Mouse (Mus musculus) yolk sac, embryonic 10.5 days (tissue): ENCODE data around the gene Sez6l2.

Experiments used
- DNase-seq: peaks from one replicate; pipeline ENCODE4 v3.0.0-alpha.2; 2017; ENCODE audit warnings: low spot score

Gene Sez6l2

GRCm38 (mm10) chr7:126961095-126961494 is 10.7 kb downstream of the Sez6l2 start:
- DNase-seq, result no peak

- no peak for DNase-seq
Observed at GRCm38 (mm10) chr7:126961965-126962364, 11.6 kb downstream of the Sez6l2 start.

GRCm38 (mm10) chr7:126963548-126964286 is 13.4 kb downstream of the Sez6l2 start:
- DNase-seq, result peak; percentile 20

GRCm38 (mm10) chr7:126965568-126965967 is 15.2 kb downstream of the Sez6l2 start:
- DNase-seq, result no peak

- no peak for DNase-seq
Observed at GRCm38 (mm10) chr7:126967361-126967760, 17.0 kb downstream of the Sez6l2 start.

- no peak for DNase-seq
Observed at GRCm38 (mm10) chr7:126975493-126975892, 25.1 kb downstream of the Sez6l2 start.

- no peak for DNase-seq
Observed at GRCm38 (mm10) chr7:126975893-126975949, 25.4 kb downstream of the Sez6l2 start, which contains the start of gene Cdipt. Gene Cdipt (plus strand): TSS chr7:126975914.

- peak; percentile 92 for DNase-seq
Observed at GRCm38 (mm10) chr7:126975950-126976866, 25.8 kb downstream of the Sez6l2 start, which contains the start of gene Cdiptos. Gene Cdiptos (minus strand): TSS chr7:126976098.

- no peak for DNase-seq
Observed at GRCm38 (mm10) chr7:126976878-126977459, 26.6 kb downstream of the Sez6l2 start.

GRCm38 (mm10) chr7:126978841-126979240 is 28.5 kb downstream of the Sez6l2 start:
- DNase-seq, result no peak

GRCm38 (mm10) chr7:126981601-126982000 is 31.2 kb downstream of the Sez6l2 start:
- DNase-seq, result no peak

GRCm38 (mm10) chr7:126982054-126982453 is 31.7 kb downstream of the Sez6l2 start:
- DNase-seq, result peak; percentile 42

- no peak for DNase-seq
Observed at GRCm38 (mm10) chr7:126983113-126983512, 32.8 kb downstream of the Sez6l2 start.

GRCm38 (mm10) chr7:126984667-126985444 is 34.5 kb downstream of the Sez6l2 start:
- no peak for DNase-seq

- no peak for DNase-seq
Observed at GRCm38 (mm10) chr7:126986319-126986718, 36.0 kb downstream of the Sez6l2 start.

- DNase-seq, result no peak
Observed at GRCm38 (mm10) chr7:126988816-126989215, 38.5 kb downstream of the Sez6l2 start.

GRCm38 (mm10) chr7:126996449-126996848 is 46.1 kb downstream of the Sez6l2 start:
- DNase-seq, result no peak

- no peak for DNase-seq
Observed at GRCm38 (mm10) chr7:126999568-126999967, 49.2 kb downstream of the Sez6l2 start.

- DNase-seq, result peak; percentile 75
Observed at GRCm38 (mm10) chr7:127003620-127004019, 53.3 kb downstream of the Sez6l2 start.

- no peak for DNase-seq
Observed at GRCm38 (mm10) chr7:127004122-127004875, 53.9 kb downstream of the Sez6l2 start.

- DNase-seq, result no peak
Observed at GRCm38 (mm10) chr7:127007313-127008024, 57.1 kb downstream of the Sez6l2 start.
